Mouse (Mus musculus): ENCODE results near the gene Dnajb9. TPM values are rescaled to one million over a fixed set of nuclear protein-coding genes. Genes with fewer than 3 reads are reported as not detected.

The Dnajb9 gene
- total RNA-seq, 2 experiments from 2014 or later = 33.6 to 35.5 TPM

Small RNA genes lying within 50 kb of the gene (microRNA-seq; reads per million reads assigned to microRNA genes)
- gene Mir5627 = 0.23 to 0.28 reads per million in 2 experiments

Other genes with a start within 250 kb of the Dnajb9 start
- 100 to 1,000 TPM; 104 to 115 TPM for gene Pnpla8, start 11.0 kb upstream of the Dnajb9 start, total RNA-seq (2021)
- 100 to 1,000 TPM; 447 to 466 TPM for gene Nrcam, start 118.6 kb upstream of the Dnajb9 start, total RNA-seq (2021)

Data from layer of hippocampus, postnatal 14 days (tissue).